Mouse (Mus musculus): ENCODE data around the gene Gatb. TPM values are rescaled to one million over a fixed set of nuclear protein-coding genes. Genes with fewer than 3 reads are reported as not detected.

The Gatb gene
- polyA plus RNA-seq, 1 experiment from 2014 or later = 20.0 TPM

DNA sequence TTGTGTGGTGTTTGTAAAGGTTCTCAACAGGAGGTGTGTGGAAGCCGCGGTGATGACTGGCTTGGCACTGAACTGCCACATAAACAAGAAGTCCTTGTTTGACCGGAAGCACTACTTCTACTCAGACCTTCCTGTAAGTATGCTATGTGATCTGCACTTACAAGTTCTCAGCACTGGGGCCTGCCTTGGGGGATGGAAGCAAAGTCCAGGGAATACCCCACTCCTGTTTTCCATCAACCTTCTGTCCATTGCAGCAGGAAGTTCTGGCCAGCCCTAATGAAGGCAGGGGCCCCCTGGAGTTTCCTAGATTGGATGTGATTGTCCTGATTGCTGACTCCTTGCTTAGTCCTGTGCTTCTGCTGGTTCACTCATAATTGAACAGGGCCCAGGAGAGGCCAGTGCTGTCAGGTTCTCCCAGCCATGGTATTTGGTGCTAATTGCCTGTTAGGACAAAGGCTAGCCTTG lies 28.0 kb downstream of the Gatb start:
- Histone ChIP-seq H3K4me2 (replicated peaks) (no peak overlapping the region), H3K9me3 (no peaks in the 10 kb centered on the region), H3K27ac (replicated peaks) (no peak overlapping the region), H3K4me1 (peaks cover 13% of the 10 kb centered on the region; the same call in 1 of the 2 replicates), H3K36me3 (no peaks in the 10 kb centered on the region), H3K9ac (replicated peaks) (no peak overlapping the region), H3K4me3 (no peak overlapping the region), H3K27me3 (no peaks in the 10 kb centered on the region)
- whole genome bisulfite sequencing = 26% methylated on average over 3 of the region's 3 CpGs
- ATAC-seq (replicated peaks) = no peak

DNA sequence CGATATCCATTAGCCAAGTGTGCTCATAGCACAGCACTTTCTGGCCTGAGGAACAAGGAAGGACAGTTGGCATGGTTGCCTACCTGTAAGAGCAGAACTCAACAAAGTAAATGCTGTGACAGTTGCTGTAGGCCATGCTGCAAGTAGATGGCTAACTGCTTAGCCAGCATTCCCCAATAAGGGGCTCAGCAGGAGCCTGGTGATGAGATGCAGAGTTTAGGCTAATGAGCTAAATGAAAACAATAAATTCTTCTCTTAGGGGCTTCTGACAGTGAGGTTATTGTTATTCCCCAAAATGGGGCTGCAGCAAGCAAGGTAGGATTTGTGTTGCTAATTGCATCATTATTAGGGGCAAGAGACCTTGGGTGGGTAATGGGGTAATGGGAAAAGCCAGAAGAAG lies 29.9 kb downstream of the Gatb start:
- no peak overlapping the region for H3K9ac ChIP-seq (replicated peaks)
- no peak for ATAC-seq (replicated peaks)
- no peaks in the 10 kb centered on the region for H3K9me3 ChIP-seq
- no peak overlapping the region for H3K27ac ChIP-seq (replicated peaks)
- no peak overlapping the region for H3K4me2 ChIP-seq (replicated peaks)
- peaks cover 13% of the 10 kb centered on the region; the same call in 1 of the 2 replicates for H3K4me1 ChIP-seq
- no peaks in the 10 kb centered on the region for H3K36me3 ChIP-seq
- H3K4me3 ChIP-seq = no peak overlapping the region
- 52% methylated on average over 1 of the region's 1 CpGs for WGBS
- no peaks in the 10 kb centered on the region for H3K27me3 ChIP-seq

GRCm38 (mm10) chr3:85606912-85607311 lies 33.0 kb downstream of the Gatb start:
- Histone ChIP-seq H3K36me3 (no peaks in the 10 kb centered on the region), H3K4me1 (peaks cover 10% of the 10 kb centered on the region; the same call in 1 of the 2 replicates), H3K4me3 (no peak overlapping the region), H3K4me2 (replicated peaks) (no peak overlapping the region), H3K27me3 (no peaks in the 10 kb centered on the region), H3K9me3 (no peaks in the 10 kb centered on the region), H3K9ac (replicated peaks) (no peak overlapping the region), H3K27ac (replicated peaks) (no peak overlapping the region)
- WGBS = 86% methylated on average over 3 of the region's 3 CpGs
- ATAC-seq (replicated peaks) = no peak

- peaks cover 9% of the 10 kb centered on the region; the same call in 1 of the 2 replicates for H3K4me1 ChIP-seq
- 94% methylated on average over 2 of the region's 2 CpGs for WGBS
- H3K9ac ChIP-seq (replicated peaks) = no peak overlapping the region
- no peaks in the 10 kb centered on the region for H3K27me3 ChIP-seq
- H3K27ac ChIP-seq (replicated peaks) = no peak overlapping the region
- no peaks in the 10 kb centered on the region for H3K9me3 ChIP-seq
- no peaks in the 10 kb centered on the region for H3K36me3 ChIP-seq
- H3K4me3 ChIP-seq = no peak overlapping the region
- no peak overlapping the region for H3K4me2 ChIP-seq (replicated peaks)
- ATAC-seq (replicated peaks) = no peak
Measured at GRCm38 (mm10) chr3:85607753-85608152, 33.8 kb downstream of the Gatb start.

- no peak overlapping the region for H3K4me2 ChIP-seq (replicated peaks)
- no peak overlapping the region for H3K27ac ChIP-seq (replicated peaks)
- no peaks in the 10 kb centered on the region for H3K27me3 ChIP-seq
- no peak overlapping the region for H3K4me3 ChIP-seq
- 98% methylated on average over 1 of the region's 1 CpGs for WGBS
- H3K9ac ChIP-seq (replicated peaks) = no peak overlapping the region
- H3K4me1 ChIP-seq = no peaks in the 10 kb centered on the region
- H3K36me3 ChIP-seq = peaks cover 8% of the 10 kb centered on the region
- no peaks in the 10 kb centered on the region for H3K9me3 ChIP-seq
- no peak for ATAC-seq (replicated peaks)
Measured at GRCm38 (mm10) chr3:85616389-85616788, 42.5 kb downstream of the Gatb start.

DNA sequence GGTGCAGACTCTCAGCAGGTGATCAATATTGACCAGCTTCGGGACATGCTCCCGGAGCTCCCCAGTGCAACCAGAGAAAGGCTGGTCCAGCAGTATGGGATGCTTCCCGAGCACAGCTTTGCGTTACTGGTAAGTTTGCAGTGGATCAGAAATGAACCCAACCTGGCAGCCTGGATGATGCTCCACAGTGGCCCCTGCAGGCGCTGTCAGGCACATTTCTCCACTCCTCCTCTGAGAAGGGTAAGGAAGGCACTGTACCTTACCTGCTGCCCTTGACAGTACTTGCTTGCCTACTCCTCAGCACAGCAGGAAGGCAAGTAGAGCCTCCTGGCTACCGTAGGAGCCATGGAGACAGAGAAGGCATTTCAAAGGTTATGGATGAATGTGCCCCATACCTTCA lies 45.0 kb downstream of the Gatb start:
- ATAC-seq (replicated peaks) = no peak
- Histone ChIP-seq H3K4me3 (no peak overlapping the region), H3K9me3 (no peaks in the 10 kb centered on the region), H3K27ac (replicated peaks) (no peak overlapping the region), H3K9ac (replicated peaks) (no peak overlapping the region), H3K4me2 (replicated peaks) (no peak overlapping the region), H3K27me3 (no peaks in the 10 kb centered on the region), H3K36me3 (peaks cover 8% of the 10 kb centered on the region), H3K4me1 (no peaks in the 10 kb centered on the region)
- WGBS = 84% methylated on average over 6 of the region's 6 CpGs

GRCm38 (mm10) chr3:85619345-85619744 lies 45.4 kb downstream of the Gatb start:
- Histone ChIP-seq H3K4me3 (no peak overlapping the region), H3K4me2 (replicated peaks) (no peak overlapping the region), H3K36me3 (peaks cover 8% of the 10 kb centered on the region), H3K27ac (replicated peaks) (no peak overlapping the region), H3K9me3 (no peaks in the 10 kb centered on the region), H3K9ac (replicated peaks) (no peak overlapping the region), H3K27me3 (no peaks in the 10 kb centered on the region), H3K4me1 (no peaks in the 10 kb centered on the region)
- ATAC-seq (replicated peaks) = no peak
- WGBS = 79% methylated on average over 5 of the region's 5 CpGs

DNA sequence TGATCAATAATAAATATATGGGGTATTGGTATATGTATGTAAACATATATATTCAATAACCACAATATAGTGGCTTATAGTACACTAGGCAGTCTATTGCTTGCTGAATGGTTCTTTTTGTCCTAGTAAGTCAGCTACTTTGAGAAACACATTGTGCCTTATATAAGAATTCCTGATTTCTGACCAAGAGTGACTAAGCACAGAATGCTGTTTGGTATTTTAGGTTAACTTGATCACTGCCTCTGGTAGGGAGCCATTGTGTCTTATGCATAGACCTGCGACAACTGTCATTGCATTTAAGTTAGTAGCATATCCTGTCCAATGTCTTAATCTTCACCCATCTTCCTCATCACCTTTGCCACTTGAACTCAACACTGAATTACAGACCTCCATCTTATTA lies 45.8 kb downstream of the Gatb start:
- 100% methylated on average over 1 of the region's 1 CpGs for WGBS
- H3K4me3 ChIP-seq = no peak overlapping the region
- H3K4me2 ChIP-seq (replicated peaks) = no peak overlapping the region
- no peaks in the 10 kb centered on the region for H3K4me1 ChIP-seq
- H3K27ac ChIP-seq (replicated peaks) = no peak overlapping the region
- H3K9me3 ChIP-seq = no peaks in the 10 kb centered on the region
- no peak for ATAC-seq (replicated peaks)
- no peak overlapping the region for H3K9ac ChIP-seq (replicated peaks)
- peaks cover 8% of the 10 kb centered on the region for H3K36me3 ChIP-seq
- H3K27me3 ChIP-seq = no peaks in the 10 kb centered on the region

DNA sequence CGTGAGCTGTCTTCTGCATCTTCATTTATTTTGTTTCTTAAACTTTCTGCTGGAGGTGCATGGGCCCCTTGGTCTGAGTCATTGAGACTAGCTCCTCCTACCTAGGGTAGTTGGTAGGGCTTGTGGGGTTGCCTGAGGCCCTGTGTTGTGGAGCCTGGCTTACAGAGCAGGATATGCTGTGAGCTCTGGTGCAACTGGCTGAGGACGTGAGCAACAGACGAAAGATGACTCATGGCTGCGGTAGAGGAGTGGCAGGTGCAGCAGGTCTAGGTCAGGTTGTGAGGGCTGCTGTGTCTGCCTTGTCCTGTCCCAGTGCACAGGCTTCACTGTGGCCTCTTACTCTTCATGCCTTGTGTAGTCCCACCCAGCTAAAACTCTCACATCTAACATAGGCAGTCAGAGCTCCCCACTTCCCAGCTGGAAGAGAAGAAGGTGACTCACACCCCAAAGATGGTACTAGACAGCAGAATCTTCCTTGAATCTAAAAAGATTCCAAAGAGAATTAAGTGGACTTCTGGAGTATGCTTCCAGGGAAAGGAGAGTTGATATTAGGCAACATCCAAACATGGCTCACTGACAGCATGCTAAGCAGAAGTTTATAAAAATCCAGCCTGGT lies 56.1 kb downstream of the Gatb start:
- no peaks in the 10 kb centered on the region; the same call in 1 of the 2 replicates for H3K36me3 ChIP-seq
- no peak overlapping the region for H3K4me2 ChIP-seq (replicated peaks)
- H3K4me1 ChIP-seq = peaks cover 10% of the 10 kb centered on the region
- H3K9ac ChIP-seq (replicated peaks) = no peak overlapping the region
- no peaks in the 10 kb centered on the region for H3K27me3 ChIP-seq
- H3K9me3 ChIP-seq = no peaks in the 10 kb centered on the region
- over 99% methylated on average over 4 of the region's 4 CpGs for WGBS
- no peak overlapping the region for H3K4me3 ChIP-seq
- H3K27ac ChIP-seq (replicated peaks) = no peak overlapping the region
- ATAC-seq (replicated peaks) = no peak

GRCm38 (mm10) chr3:85633733-85634132 lies 59.8 kb downstream of the Gatb start:
- Histone ChIP-seq H3K4me3 (no peak overlapping the region), H3K4me1 (peaks cover 10% of the 10 kb centered on the region), H3K9ac (replicated peaks) (no peak overlapping the region), H3K4me2 (replicated peaks) (no peak overlapping the region), H3K27ac (replicated peaks) (no peak overlapping the region; the same call in 1 of the 2 replicates), H3K36me3 (no peaks in the 10 kb centered on the region; the same call in 1 of the 2 replicates), H3K9me3 (no peaks in the 10 kb centered on the region), H3K27me3 (no peaks in the 10 kb centered on the region)
- ATAC-seq (replicated peaks) = no peak
- WGBS = 89% methylated on average over 2 of the region's 2 CpGs

DNA sequence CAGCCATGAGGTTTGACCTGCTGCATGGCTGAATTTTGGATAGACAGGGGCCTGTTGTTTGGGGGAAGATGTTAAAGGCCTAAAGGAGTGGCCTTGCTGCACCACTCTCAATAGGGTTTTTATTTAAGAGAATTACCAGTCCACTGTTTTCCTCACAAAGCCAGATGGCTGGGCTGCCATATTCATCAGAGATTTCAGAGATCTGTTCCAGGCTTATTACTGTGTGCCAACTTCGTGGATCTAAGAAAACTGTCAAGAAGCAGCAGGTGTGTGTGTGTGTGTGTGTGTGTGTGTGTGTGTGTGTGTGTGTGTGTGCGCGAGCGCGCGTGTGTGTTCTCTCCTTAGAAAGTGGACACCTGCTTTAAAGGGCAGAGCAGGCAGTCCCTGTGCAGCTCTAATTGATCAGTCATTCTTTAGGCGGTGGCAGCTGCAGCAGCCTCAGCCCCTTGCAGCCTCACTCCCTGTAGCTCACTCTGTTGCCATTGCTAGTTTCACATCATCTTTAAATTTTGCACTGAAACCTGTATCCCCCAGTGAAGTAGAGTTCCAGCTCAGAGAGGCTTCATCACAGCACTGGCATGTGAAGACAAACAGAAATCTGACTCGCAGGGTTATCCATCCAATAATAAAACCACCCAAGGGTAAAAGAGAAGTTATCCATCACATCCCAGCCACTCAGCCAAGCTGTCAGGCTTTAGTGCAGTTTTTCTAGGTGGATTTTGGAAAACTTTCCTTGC lies 60.6 kb downstream of the Gatb start:
- no peak overlapping the region for H3K9ac ChIP-seq (replicated peaks)
- no peaks in the 10 kb centered on the region for H3K36me3 ChIP-seq
- WGBS = 44% methylated on average over 6 of the region's 8 CpGs
- H3K27ac ChIP-seq (replicated peaks) = no peak overlapping the region; the same call in 1 of the 2 replicates
- peaks cover 10% of the 10 kb centered on the region for H3K4me1 ChIP-seq
- no peak overlapping the region for H3K4me3 ChIP-seq
- H3K9me3 ChIP-seq = no peaks in the 10 kb centered on the region
- ATAC-seq (replicated peaks) = peak; percentile 74
- H3K4me2 ChIP-seq (replicated peaks) = no peak overlapping the region
- no peaks in the 10 kb centered on the region for H3K27me3 ChIP-seq

GRCm38 (mm10) chr3:85635126-85635419 lies 61.2 kb downstream of the Gatb start:
- H3K4me1 ChIP-seq = peaks cover 10% of the 10 kb centered on the region
- 75% methylated on average over 2 of the region's 2 CpGs for WGBS
- H3K27ac ChIP-seq (replicated peaks) = no peak overlapping the region
- no peak overlapping the region for H3K4me3 ChIP-seq
- no peaks in the 10 kb centered on the region for H3K36me3 ChIP-seq
- H3K4me2 ChIP-seq (replicated peaks) = no peak overlapping the region
- no peaks in the 10 kb centered on the region for H3K9me3 ChIP-seq
- H3K27me3 ChIP-seq = no peaks in the 10 kb centered on the region
- H3K9ac ChIP-seq (replicated peaks) = no peak overlapping the region
- ATAC-seq (replicated peaks) = no peak
